Mouse (Mus musculus): Measurements from ENCODE around the gene Alcam. TPM values are rescaled to one million over a fixed set of nuclear protein-coding genes. Genes with fewer than 3 reads are reported as not detected.

Gene Alcam
- polyA plus RNA-seq, 1 experiment, result 39.1 TPM

DNA sequence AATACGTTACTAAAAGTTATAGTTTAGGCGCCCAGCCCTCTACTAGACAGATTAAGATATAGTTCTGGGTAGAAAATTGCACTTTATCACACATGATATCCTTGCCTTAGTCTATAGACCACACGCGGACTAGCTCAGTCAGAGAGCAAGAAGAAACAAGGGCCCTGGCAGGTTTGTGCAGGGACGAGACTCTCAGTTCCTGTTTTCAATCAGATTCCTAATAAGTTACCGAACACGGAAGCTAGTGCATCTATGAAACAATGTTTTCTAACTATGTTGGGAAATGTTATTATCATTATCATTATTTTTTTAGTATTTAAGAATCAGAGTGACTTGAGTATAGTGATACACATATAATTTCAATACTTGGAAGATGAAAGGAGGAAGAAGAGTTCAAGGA, 152.1 kb downstream of the Alcam start:
- DNase-seq (ENCODE audit: low read depth), result no peak

DNA sequence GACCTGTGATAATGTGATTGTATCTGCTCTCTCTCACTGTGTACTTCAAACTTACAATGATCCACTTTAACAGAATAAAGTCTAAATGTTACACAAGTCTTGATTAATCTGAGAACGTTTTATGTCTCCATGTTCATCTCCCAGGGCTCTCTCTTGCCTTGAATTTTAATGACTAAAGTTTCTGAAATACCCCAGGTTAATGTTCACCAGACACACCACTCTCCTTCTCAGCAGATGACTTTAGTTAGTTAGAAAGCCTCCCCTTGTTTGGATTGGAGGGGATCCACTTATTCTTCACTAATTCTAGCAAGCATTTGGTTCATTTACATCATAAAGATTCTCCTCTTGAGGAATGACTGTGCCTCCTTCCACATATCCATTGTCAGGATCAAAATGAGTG, 157.5 kb downstream of the Alcam start:
- TF ChIP-seq POLR2A (IDR thresholded peaks at IDR 0.05; ENCODE audit: borderline replicate concordance, extremely low read depth, insufficient read depth, insufficient read length, poor library complexity, severe bottlenecking) (no peak), CTCF (IDR thresholded peaks at IDR 0.05; ENCODE audit: borderline replicate concordance, extremely low read depth, insufficient read depth, insufficient read length) (no peak)
- DNase-seq (ENCODE audit: low read depth), result no peak

More for the DNA sequence above, 152.1 kb downstream of the Alcam start:
- TF ChIP-seq CTCF (IDR thresholded peaks at IDR 0.05; ENCODE audit: borderline replicate concordance, extremely low read depth, insufficient read depth, insufficient read length), result no peak
- no peak for TF ChIP-seq POLR2A (IDR thresholded peaks at IDR 0.05; ENCODE audit: borderline replicate concordance, extremely low read depth, insufficient read depth, insufficient read length, poor library complexity, severe bottlenecking)

DNA sequence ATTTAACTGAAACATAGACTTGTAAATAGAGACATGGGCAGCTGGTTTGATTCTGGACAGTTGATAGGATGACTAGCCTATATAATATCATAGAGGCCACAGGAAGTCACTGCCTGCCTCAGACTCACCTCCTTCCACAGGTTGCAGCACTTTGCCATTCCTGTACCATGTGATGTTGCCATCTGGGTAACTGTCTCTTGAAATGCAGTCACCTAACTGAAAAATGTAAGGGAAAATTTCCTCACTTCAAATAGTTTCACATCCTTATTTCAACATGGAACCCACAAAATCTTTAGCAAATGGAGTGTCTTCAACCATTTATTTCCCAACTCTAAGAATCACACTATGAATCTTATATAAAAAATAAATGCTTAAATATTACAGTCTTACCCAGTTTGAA, 158.3 kb downstream of the Alcam start:
- no peak for TF ChIP-seq POLR2A (IDR thresholded peaks at IDR 0.05; ENCODE audit: borderline replicate concordance, extremely low read depth, insufficient read depth, insufficient read length, poor library complexity, severe bottlenecking)
- no peak for TF ChIP-seq CTCF (IDR thresholded peaks at IDR 0.05; ENCODE audit: borderline replicate concordance, extremely low read depth, insufficient read depth, insufficient read length)
- no peak for DNase-seq (ENCODE audit: low read depth)

DNA sequence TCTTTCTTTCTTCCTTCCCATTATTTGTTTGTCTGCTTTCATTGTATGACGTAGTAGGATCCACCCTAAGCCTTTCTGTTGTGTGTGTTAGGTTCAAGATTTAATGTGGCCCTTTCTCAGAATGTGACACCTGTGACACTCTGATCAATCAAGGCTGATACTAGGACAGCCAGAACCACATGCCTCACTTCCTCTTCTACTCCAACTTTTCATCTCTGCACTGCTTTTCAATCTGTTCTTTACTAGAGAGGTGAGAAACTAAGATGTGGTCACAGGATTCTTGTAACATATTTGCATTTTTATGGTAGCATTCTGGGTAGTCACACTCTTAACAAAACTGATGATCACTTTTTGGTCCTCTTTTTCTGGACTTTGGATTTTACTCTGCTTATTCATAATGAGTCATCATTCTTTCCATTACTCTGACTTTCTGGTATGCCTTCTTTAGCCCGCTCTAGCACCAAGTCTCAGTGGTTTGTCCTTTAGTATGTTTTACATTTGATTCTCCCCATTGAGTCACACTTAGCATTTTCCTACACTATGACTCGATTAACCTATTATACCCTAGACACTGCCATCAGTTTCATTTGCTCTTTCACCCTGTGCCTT, 161.3 kb downstream of the Alcam start:
- no peak for DNase-seq (ENCODE audit: low read depth)
- TF ChIP-seq POLR2A (IDR thresholded peaks at IDR 0.05; ENCODE audit: borderline replicate concordance, extremely low read depth, insufficient read depth, insufficient read length, poor library complexity, severe bottlenecking) (no peak), CTCF (IDR thresholded peaks at IDR 0.05; ENCODE audit: borderline replicate concordance, extremely low read depth, insufficient read depth, insufficient read length) (no peak)

DNA sequence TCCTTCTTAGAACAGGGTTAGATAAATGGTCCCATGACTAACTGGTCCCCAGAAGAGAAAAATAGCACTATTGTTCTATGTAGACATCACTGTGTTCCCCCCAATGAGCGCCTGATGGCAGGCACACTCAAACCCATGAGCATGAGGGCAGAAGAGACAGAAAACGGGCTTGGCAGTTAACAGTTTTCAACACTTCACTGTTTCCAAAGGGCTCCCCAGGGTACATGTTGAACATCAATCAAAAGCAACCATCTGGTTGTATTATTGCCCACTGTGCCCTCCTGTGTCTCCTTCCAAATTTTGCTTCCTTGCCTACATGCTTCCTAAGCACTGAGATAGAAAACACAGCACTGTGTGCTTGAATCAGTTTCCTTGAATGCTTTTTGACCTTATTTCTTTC, 173.7 kb downstream of the Alcam start:
- TF ChIP-seq POLR2A (IDR thresholded peaks at IDR 0.05; ENCODE audit: borderline replicate concordance, extremely low read depth, insufficient read depth, insufficient read length, poor library complexity, severe bottlenecking), result no peak
- no peak for TF ChIP-seq CTCF (IDR thresholded peaks at IDR 0.05; ENCODE audit: borderline replicate concordance, extremely low read depth, insufficient read depth, insufficient read length)
- no peak for DNase-seq (ENCODE audit: low read depth)

DNA sequence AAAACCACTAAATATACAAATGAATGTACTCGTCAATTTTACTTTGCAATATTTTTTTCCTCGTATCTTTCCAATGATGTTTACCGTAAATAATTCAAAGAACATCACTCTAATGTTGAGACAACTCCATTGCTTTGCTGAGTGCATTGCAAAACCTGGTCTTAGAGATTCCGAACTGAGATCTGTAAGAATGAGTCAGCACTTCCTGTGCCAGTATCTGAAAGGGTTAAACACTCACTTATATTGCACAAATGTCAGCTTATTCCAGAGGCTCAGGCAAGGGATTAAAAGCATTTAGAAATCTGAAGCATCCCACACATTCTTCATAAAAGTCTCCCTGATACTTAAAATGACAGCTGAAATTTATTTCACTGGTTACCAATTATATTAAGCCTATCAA, 188.8 kb downstream of the Alcam start:
- TF ChIP-seq POLR2A (IDR thresholded peaks at IDR 0.05; ENCODE audit: borderline replicate concordance, extremely low read depth, insufficient read depth, insufficient read length, poor library complexity, severe bottlenecking), result no peak
- no peak for TF ChIP-seq CTCF (IDR thresholded peaks at IDR 0.05; ENCODE audit: borderline replicate concordance, extremely low read depth, insufficient read depth, insufficient read length)
- DNase-seq (ENCODE audit: low read depth), result peak; percentile 11

DNA sequence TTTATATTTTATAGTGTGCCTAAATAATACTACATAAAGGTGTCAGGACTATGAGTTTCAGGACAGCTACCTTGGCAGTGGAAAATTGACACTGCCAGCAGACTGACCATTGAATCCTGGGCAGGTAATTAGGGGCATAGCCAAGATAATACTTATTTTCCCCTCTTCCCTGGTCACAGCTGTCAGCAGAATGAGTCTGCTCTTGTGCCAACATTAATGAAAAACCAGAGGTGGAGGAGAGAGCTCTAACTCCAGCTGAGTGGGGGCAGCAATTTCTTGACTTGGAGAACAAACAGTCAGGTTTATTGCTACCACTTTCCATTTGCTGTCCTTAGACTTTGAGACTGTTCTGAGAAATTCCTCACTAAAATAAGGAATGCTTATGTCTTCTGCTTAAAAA, 190.1 kb downstream of the Alcam start:
- TF ChIP-seq CTCF (IDR thresholded peaks at IDR 0.05; ENCODE audit: borderline replicate concordance, extremely low read depth, insufficient read depth, insufficient read length) (no peak), POLR2A (IDR thresholded peaks at IDR 0.05; ENCODE audit: borderline replicate concordance, extremely low read depth, insufficient read depth, insufficient read length, poor library complexity, severe bottlenecking) (no peak)
- peak; percentile 17 for DNase-seq (ENCODE audit: low read depth)

DNA sequence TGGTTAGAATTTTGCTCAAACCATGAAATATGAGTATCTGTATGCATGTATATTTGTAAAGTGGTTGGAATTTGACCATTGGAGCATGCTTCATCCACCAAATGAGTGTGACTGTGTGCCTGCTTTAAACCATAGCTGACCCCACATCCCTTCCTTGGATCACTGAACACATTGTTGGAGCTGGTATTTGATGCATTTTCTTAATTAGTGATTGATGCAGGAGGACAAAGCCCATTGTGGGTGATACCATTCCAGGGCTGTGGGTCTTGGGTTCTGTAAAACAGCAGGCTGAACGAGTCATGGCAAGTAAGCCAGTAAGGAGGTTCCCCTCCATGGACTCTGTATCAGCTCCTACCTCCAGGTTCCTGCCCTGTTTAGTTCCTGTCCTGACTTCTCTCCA, 191.3 kb downstream of the Alcam start:
- TF ChIP-seq CTCF (IDR thresholded peaks at IDR 0.05; ENCODE audit: borderline replicate concordance, extremely low read depth, insufficient read depth, insufficient read length) (no peak), POLR2A (IDR thresholded peaks at IDR 0.05; ENCODE audit: borderline replicate concordance, extremely low read depth, insufficient read depth, insufficient read length, poor library complexity, severe bottlenecking) (no peak)
- DNase-seq (ENCODE audit: low read depth), result no peak

DNA sequence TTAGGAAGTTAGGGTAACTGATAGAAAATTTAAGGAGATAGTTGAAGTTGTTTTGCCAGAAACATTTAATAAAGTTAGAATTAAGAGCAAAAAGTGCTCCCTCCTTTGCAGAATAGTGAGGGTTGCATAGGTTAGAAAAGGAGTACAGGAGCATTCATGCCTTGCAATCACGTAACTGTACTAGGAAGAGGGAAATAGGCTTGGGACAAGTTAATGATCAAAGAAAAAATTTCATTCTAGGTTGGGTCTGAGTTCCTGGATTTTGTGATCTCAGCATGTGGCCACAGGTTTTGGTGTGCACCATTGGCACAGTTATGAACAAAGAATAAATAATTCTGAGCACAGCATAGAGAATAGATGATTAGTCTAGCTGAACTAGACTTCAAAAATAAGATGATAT, 192.1 kb downstream of the Alcam start:
- TF ChIP-seq POLR2A (IDR thresholded peaks at IDR 0.05; ENCODE audit: borderline replicate concordance, extremely low read depth, insufficient read depth, insufficient read length, poor library complexity, severe bottlenecking) (no peak), CTCF (IDR thresholded peaks at IDR 0.05; ENCODE audit: borderline replicate concordance, extremely low read depth, insufficient read depth, insufficient read length) (no peak)

DNA sequence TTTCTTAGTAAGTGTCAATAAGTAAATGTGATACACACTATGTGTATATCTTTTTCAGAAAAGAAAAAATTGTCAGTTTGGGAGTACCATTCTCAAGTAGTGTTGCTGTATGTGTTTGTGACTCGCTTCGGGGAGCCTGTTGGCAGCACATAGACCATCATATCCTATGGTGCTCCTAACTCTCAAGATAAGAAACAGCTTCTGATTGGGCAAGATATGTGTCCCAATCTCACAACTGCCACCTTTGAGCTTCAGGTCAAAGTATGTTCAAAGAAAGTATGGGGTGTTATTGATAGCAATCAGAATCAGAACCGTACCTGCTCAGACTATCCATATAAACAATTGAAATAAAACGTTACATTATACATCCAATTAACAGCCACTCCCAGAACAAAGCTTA, 202.9 kb downstream of the Alcam start:
- no peak for TF ChIP-seq CTCF (IDR thresholded peaks at IDR 0.05; ENCODE audit: borderline replicate concordance, extremely low read depth, insufficient read depth, insufficient read length)
- no peak for TF ChIP-seq POLR2A (IDR thresholded peaks at IDR 0.05; ENCODE audit: borderline replicate concordance, extremely low read depth, insufficient read depth, insufficient read length, poor library complexity, severe bottlenecking)
- DNase-seq (ENCODE audit: low read depth), result no peak

More for the DNA sequence above, 192.1 kb downstream of the Alcam start:
- no peak for DNase-seq (ENCODE audit: low read depth)

DNA sequence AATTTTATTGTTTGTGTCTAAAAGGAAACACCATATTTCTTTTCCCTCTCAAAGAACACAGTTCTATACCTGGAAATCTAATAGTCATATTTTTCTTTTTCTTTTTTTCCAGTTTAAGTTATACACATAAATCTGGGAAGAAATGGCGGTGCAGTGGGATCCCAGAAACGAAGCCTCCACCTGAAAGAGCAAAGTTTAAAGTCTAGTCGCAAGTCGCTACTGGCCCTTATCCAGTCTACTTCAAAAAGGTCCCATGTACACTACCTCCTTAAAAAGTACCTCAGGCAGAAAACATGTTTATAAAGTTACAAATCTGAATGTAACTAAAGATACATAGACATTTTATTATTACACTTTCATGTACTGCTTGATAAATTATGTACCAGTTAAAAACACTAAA, 203.7 kb downstream of the Alcam start:
- DNase-seq (ENCODE audit: low read depth), result no peak

DNA sequence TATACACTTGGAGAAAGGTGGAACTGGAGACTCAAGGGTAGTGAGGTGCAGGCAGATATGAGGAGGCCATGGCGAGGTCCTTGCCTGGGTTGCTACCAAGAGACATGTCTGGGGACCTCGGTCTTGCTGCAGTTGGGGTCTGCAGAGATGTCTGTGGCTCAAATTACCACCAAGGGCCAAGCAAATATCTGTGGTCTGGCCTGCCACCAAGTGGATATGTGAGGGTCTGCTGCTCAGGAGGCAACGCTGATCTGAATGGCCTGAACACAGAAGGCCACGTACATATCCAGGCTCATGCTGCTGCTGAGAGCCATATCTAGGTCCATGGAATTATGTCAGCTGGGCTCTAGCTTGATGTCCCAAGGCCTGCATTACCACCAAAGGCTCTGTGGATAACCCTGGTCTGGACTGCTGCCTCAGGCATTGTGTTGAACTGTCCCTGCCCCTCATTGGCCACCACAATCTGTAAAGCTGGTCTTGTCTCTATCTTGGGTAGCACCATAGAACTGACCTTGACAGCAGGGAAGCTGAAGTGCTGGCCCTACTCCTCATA, 210.4 kb downstream of the Alcam start:
- 0 out of 2 replicates have a peak, but pooled peaks have one; percentile 2 for TF ChIP-seq CTCF (IDR thresholded peaks at IDR 0.05; ENCODE audit: borderline replicate concordance, extremely low read depth, insufficient read depth, insufficient read length)
- no peak for TF ChIP-seq POLR2A (IDR thresholded peaks at IDR 0.05; ENCODE audit: borderline replicate concordance, extremely low read depth, insufficient read depth, insufficient read length, poor library complexity, severe bottlenecking)
- no peak for DNase-seq (ENCODE audit: low read depth)

More for the DNA sequence above, 203.7 kb downstream of the Alcam start:
- TF ChIP-seq CTCF (IDR thresholded peaks at IDR 0.05; ENCODE audit: borderline replicate concordance, extremely low read depth, insufficient read depth, insufficient read length) (no peak), POLR2A (IDR thresholded peaks at IDR 0.05; ENCODE audit: borderline replicate concordance, extremely low read depth, insufficient read depth, insufficient read length, poor library complexity, severe bottlenecking) (no peak)
